Mouse (Mus musculus) erythroid progenitor cell, adult 5-6 weeks (primary cell): ENCODE measurements around the gene Cldn5. TPM values are rescaled to one million over a fixed set of nuclear protein-coding genes. Genes with fewer than 3 reads are reported as not detected.

Source experiments
- total RNA-seq, 2 experiments: library from RNA; stranded (forward) in 1 of 2; stranded (reverse) in 1 of 2; fragments of 150-400 nt in 1 of 2; fragments of 186-747, 209-891 nt in 1 of 2; gene quantifications; 2 replicates each; pipeline versions ENCODE4 v1.2.3 to v1.2.4; 2015 to 2017; ENCODE audit warnings: low replicate concordance in 2 of 2

Gene Cldn5
- total RNA-seq, 2 experiments from 2014 or later: not detected

Other genes with a start within 250 kb of the Cldn5 start
- gene Tbx1, start 186.2 kb upstream of the Cldn5 start, total RNA-seq (2015; ENCODE audit: low replicate concordance): not detected in 2 replicates
- not detected in 2 replicates for gene Tbx1, start 186.2 kb upstream of the Cldn5 start, total RNA-seq (2017; ENCODE audit: low replicate concordance)
- gene Gp1bb, start 154.4 kb upstream of the Cldn5 start, total RNA-seq (2015; ENCODE audit: low replicate concordance): 1.7 TPM in 1 of 2 replicates, not detected in the other
- 0.51 TPM in 1 of 2 replicates, not detected in the other for gene Gp1bb, start 154.4 kb upstream of the Cldn5 start, total RNA-seq (2017; ENCODE audit: low replicate concordance)
- gene Gm49601, start 150.4 kb upstream of the Cldn5 start, total RNA-seq (2015; ENCODE audit: low replicate concordance): 6.1 TPM in 1 of 2 replicates, not detected in the other
- 4.2 TPM in 1 of 2 replicates, not detected in the other for gene Gm49601, start 150.4 kb upstream of the Cldn5 start, total RNA-seq (2017; ENCODE audit: low replicate concordance)
- 2.1 and 7.6 TPM in 2 replicates for gene Sept5, start 146.9 kb upstream of the Cldn5 start, total RNA-seq (2015; ENCODE audit: low replicate concordance)
- 11.2 TPM in 1 of 2 replicates, not detected in the other for gene Sept5, start 146.9 kb upstream of the Cldn5 start, total RNA-seq (2017; ENCODE audit: low replicate concordance)
- 59.5 and 75.3 TPM in 2 replicates for gene Ufd1, start 34.9 kb downstream of the Cldn5 start, total RNA-seq (2015; ENCODE audit: low replicate concordance)
- gene Ufd1, start 34.9 kb downstream of the Cldn5 start, total RNA-seq (2017; ENCODE audit: low replicate concordance): 87.2 and 92.1 TPM in 2 replicates
- gene Cdc45, start 35.1 kb downstream of the Cldn5 start, total RNA-seq (2015; ENCODE audit: low replicate concordance): 66.7 and 83.3 TPM in 2 replicates
- gene Cdc45, start 35.1 kb downstream of the Cldn5 start, total RNA-seq (2017; ENCODE audit: low replicate concordance): 61.0 and 72.0 TPM in 2 replicates
- gene 2510002D24Rik, start 59.7 kb downstream of the Cldn5 start, total RNA-seq (2015; ENCODE audit: low replicate concordance): 5.4 and 7.5 TPM in 2 replicates
- gene 2510002D24Rik, start 59.7 kb downstream of the Cldn5 start, total RNA-seq (2017; ENCODE audit: low replicate concordance): 3.9 TPM in 2 replicates
- not detected in 2 replicates for gene Gm28539, start 59.7 kb downstream of the Cldn5 start, total RNA-seq (2015; ENCODE audit: low replicate concordance)
- gene Gm28539, start 59.7 kb downstream of the Cldn5 start, total RNA-seq (2017; ENCODE audit: low replicate concordance): 15.7 TPM in 1 of 2 replicates, not detected in the other
- 55.1 and 86.4 TPM in 2 replicates for gene Mrpl40, start 100.0 kb downstream of the Cldn5 start, total RNA-seq (2015; ENCODE audit: low replicate concordance)
- 34.3 and 39.0 TPM in 2 replicates for gene Mrpl40, start 100.0 kb downstream of the Cldn5 start, total RNA-seq (2017; ENCODE audit: low replicate concordance)
- 66.2 and 71.7 TPM in 2 replicates for gene Hira, start 100.2 kb downstream of the Cldn5 start, total RNA-seq (2015; ENCODE audit: low replicate concordance)
- gene Hira, start 100.2 kb downstream of the Cldn5 start, total RNA-seq (2017; ENCODE audit: low replicate concordance): 18.5 and 36.7 TPM in 2 replicates